Mouse (Mus musculus): Measurements from ENCODE around the gene Wap. TPM values are rescaled to one million over a fixed set of nuclear protein-coding genes. Genes with fewer than 3 reads are reported as not detected.
"Not testable (repeated sequence)": the region's sequence is repeated elsewhere in the genome, so short reads cannot be mapped to it uniquely, and the experiment has no call there.

Gene Wap
- not detected for total RNA-seq (2021)
- long read RNA-seq, experiment 1 = 0 reads
- long read RNA-seq, experiment 2 = 0 reads

GRCm38 (mm10) chr11:6638537-6638936, at the start of gene Wap:
Gene Wap, minus strand, starts transcription at chr11:6638637.
- DNase-seq (ENCODE audit: low spot score in 2 of 2) = no peak

GRCm38 (mm10) chr11:6684741-6685140, 46.3 kb upstream of the Wap start:
- no peak for DNase-seq (ENCODE audit: low spot score in 2 of 2)

GRCm38 (mm10) chr11:6680397-6680818, 42.0 kb upstream of the Wap start:
- peak in 1 of 2 experiments; percentile 48 for DNase-seq (ENCODE audit: low spot score in 2 of 2)

GRCm38 (mm10) chr11:6679694-6680396, 41.4 kb upstream of the Wap start:
- no peak for DNase-seq (ENCODE audit: low spot score in 2 of 2)

GRCm38 (mm10) chr11:6677530-6677929, 39.1 kb upstream of the Wap start:
- DNase-seq (ENCODE audit: low spot score in 2 of 2) = no peak

- DNase-seq (ENCODE audit: low spot score in 2 of 2) = no peak
These were observed 38.2 kb upstream of the Wap start for GRCm38 (mm10) chr11:6676641-6677040.

- no peak for DNase-seq (ENCODE audit: low spot score in 2 of 2)
These were observed 37.0 kb upstream of the Wap start for GRCm38 (mm10) chr11:6675402-6675801.

GRCm38 (mm10) chr11:6674701-6675100, 36.3 kb upstream of the Wap start:
- DNase-seq (ENCODE audit: low spot score in 2 of 2) = no peak

GRCm38 (mm10) chr11:6670826-6671225, 32.4 kb upstream of the Wap start:
- no peak for DNase-seq (ENCODE audit: low spot score in 2 of 2)

GRCm38 (mm10) chr11:6670044-6670443, 31.6 kb upstream of the Wap start:
- DNase-seq (ENCODE audit: low spot score in 2 of 2) = no peak

- DNase-seq (ENCODE audit: low spot score in 2 of 2) = no peak
These were observed 30.6 kb upstream of the Wap start for GRCm38 (mm10) chr11:6669041-6669440.

- DNase-seq (ENCODE audit: low spot score in 2 of 2) = no peak
These were observed 28.2 kb upstream of the Wap start for GRCm38 (mm10) chr11:6666634-6667033.

GRCm38 (mm10) chr11:6661206-6661605, 22.8 kb upstream of the Wap start:
- no peak for DNase-seq (ENCODE audit: low spot score in 2 of 2)

- no peak for DNase-seq (ENCODE audit: low spot score in 2 of 2)
These were observed 19.8 kb upstream of the Wap start, which contains the start of gene Ramp3 for GRCm38 (mm10) chr11:6658271-6658670. Gene Ramp3, plus strand, starts transcription at chr11:6658521.

- peak; percentile 62 to 82 for DNase-seq (ENCODE audit: low spot score in 2 of 2)
These were observed 16.5 kb upstream of the Wap start for GRCm38 (mm10) chr11:6654903-6655302.

GRCm38 (mm10) chr11:6652978-6653377, 14.5 kb upstream of the Wap start:
- DNase-seq (ENCODE audit: low spot score in 2 of 2) = not testable (repeated sequence)

GRCm38 (mm10) chr11:6650519-6650918, 12.1 kb upstream of the Wap start:
- no peak for DNase-seq (ENCODE audit: low spot score in 2 of 2)

- DNase-seq (ENCODE audit: low spot score in 2 of 2) = no peak
These were observed 9.6 kb upstream of the Wap start for GRCm38 (mm10) chr11:6647831-6648724.

- peak in 1 of 2 experiments; percentile 33 for DNase-seq (ENCODE audit: low spot score in 2 of 2)
These were observed 6.1 kb upstream of the Wap start for GRCm38 (mm10) chr11:6644566-6644965.

- DNase-seq (ENCODE audit: low spot score in 2 of 2) = no peak
These were observed 635 bp upstream of the Wap start for GRCm38 (mm10) chr11:6639072-6639471.

- DNase-seq (ENCODE audit: low spot score in 2 of 2) = no peak
These were observed 2.3 kb downstream of the Wap start for GRCm38 (mm10) chr11:6636150-6636549.

GRCm38 (mm10) chr11:6629655-6630054, 8.8 kb downstream of the Wap start:
- no peak for DNase-seq (ENCODE audit: low spot score in 2 of 2)

All from gastrocnemius, postnatal 4 days (tissue).